Mouse (Mus musculus) embryonic facial prominence, embryonic 11.5 days (tissue): ENCODE measurements at regions not wholly inside any gene's neighbourhood (a gene's known extent, or its start where the extent isn't known, plus 50 kb on each side); places are given as distances from the start of the nearest gene placed in this dataset.
"Not testable (repeated sequence)": the region's sequence is repeated elsewhere in the genome, so short reads cannot be mapped to it uniquely, and the experiment has no call there.

Source experiments
- ATAC-seq: fragments of 200-750 bp; cut with Nextera tagmentation; replicated peaks from 2 replicates; pipeline ENCODE4 v1.8.0; 2017; ENCODE audit warnings: low read depth; ENCODE audit not compliant: insufficient number of reproducible peaks, low FRiP score, low TSS enrichment
- DNase-seq: peaks from one replicate; pipeline ENCODE4 v3.0.0-alpha.2; 2015; ENCODE audit warnings: low spot score
- H3K27ac ChIP-seq: fragments of 300-500 bp; sonication (generic); replicated peaks from 2 replicates; pipeline ENCODE4 v1.5.1; 2014; ENCODE audit warnings: mild to moderate bottlenecking, low read depth, low read length, control low read depth
- H3K27me3 ChIP-seq: fragments of 300-500 bp; sonication (generic); 2 replicates; pipeline ENCODE4 v1.6.1; 2014; ENCODE audit warnings: mild to moderate bottlenecking, low read length, moderate library complexity, mixed read lengths; ENCODE audit not compliant: control insufficient read depth, insufficient read depth
- H3K36me3 ChIP-seq: fragments of 300-500 bp; sonication (generic); replicated peaks from 2 replicates; pipeline ENCODE4 v1.6.1; 2014; ENCODE audit warnings: low read depth, mild to moderate bottlenecking, low read length, moderate library complexity, mixed read lengths; ENCODE audit not compliant: control insufficient read depth, insufficient read depth
- H3K4me1 ChIP-seq: fragments of 300-500 bp; sonication (generic); 2 replicates; pipeline ENCODE4 v1.6.1; 2014; ENCODE audit warnings: low read length, mixed read lengths; ENCODE audit not compliant: control insufficient read depth, insufficient read depth
- H3K4me2 ChIP-seq: fragments of 300-500 bp; sonication (generic); 2 replicates; pipeline ENCODE4 v1.6.1; 2014; ENCODE audit warnings: low read depth, mild to moderate bottlenecking, control low read depth, low read length, moderate library complexity
- H3K4me3 ChIP-seq: fragments of 300-500 bp; sonication (generic); 2 replicates; pipeline ENCODE4 v1.5.1; 2014; ENCODE audit warnings: low read depth, low read length, control low read depth
- H3K9ac ChIP-seq: fragments of 300-500 bp; sonication (generic); replicated peaks from 2 replicates; pipeline ENCODE4 v1.6.1; 2014; ENCODE audit warnings: mild to moderate bottlenecking, control low read depth, low read length
- H3K9me3 ChIP-seq: fragments of 300-500 bp; sonication (generic); replicated peaks from 2 replicates; pipeline ENCODE4 v1.6.1; 2016; ENCODE audit warnings: mild to moderate bottlenecking, low read length, inconsistent platforms, mixed read lengths; ENCODE audit not compliant: control insufficient read depth
- WGBS: fragments of 180-500 bp; shearing (Covaris S2); extraction: QIAGEN DNeasy Blood & Tissue Kit; methylation state at CpG from one replicate; pipeline ENCODE4 v1.1.7; 2014; 5-methylcytosine and 5-hydroxymethylcytosine counted together

- not testable (repeated sequence) for H3K27ac ChIP-seq, ATAC-seq, H3K4me2 ChIP-seq, H3K9ac ChIP-seq, H3K4me1 ChIP-seq, H3K27me3 ChIP-seq, DNase-seq, H3K36me3 ChIP-seq, H3K4me3 ChIP-seq, H3K9me3 ChIP-seq
Measured at GRCm38 (mm10) chr15:19980625-19981024, 468.4 kb upstream of the Cdh12 start.

DNA sequence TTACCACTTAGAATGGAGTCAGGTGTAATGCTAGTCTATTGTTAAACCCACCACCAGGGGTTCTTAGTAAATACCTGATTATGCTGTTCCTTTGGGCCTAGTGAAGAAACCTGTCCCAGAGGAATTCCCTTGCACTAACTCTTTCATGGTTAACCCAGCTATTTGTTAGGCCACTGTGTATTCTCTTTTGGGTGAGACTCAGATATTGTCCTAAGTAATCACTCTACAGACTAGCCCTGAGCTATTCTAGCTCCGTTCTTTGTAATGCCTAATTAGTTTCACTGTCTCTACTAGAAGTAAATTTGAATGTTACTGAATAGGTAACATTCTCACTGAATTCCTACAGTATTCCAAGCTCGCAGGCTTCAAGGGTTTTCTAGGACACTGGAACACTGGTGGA lies 464.1 kb upstream of the Cdh12 start:
- H3K36me3 ChIP-seq, H3K4me3 ChIP-seq, DNase-seq, H3K4me1 ChIP-seq, H3K27ac ChIP-seq, H3K9ac ChIP-seq, ATAC-seq, H3K9me3 ChIP-seq, H3K4me2 ChIP-seq, H3K27me3 ChIP-seq: not testable (repeated sequence)
- 65% methylated on average over 2 of the region's 2 CpGs for WGBS

- ATAC-seq, result no peak
- no peaks in the 10 kb centered on the region for H3K9me3 ChIP-seq
- no peaks in the 10 kb centered on the region for H3K27me3 ChIP-seq
- H3K4me2 ChIP-seq, result no peak overlapping the region
- H3K27ac ChIP-seq, result no peak overlapping the region
- no peak overlapping the region for H3K9ac ChIP-seq
- H3K36me3 ChIP-seq, result no peaks in the 10 kb centered on the region
- WGBS, result 44% methylated on average over 1 of the region's 1 CpGs
- H3K4me3 ChIP-seq, result no peak overlapping the region
- H3K4me1 ChIP-seq, result no peaks in the 10 kb centered on the region
- no peak for DNase-seq
Measured at GRCm38 (mm10) chr15:20031772-20032171, 417.3 kb upstream of the Cdh12 start.

DNA sequence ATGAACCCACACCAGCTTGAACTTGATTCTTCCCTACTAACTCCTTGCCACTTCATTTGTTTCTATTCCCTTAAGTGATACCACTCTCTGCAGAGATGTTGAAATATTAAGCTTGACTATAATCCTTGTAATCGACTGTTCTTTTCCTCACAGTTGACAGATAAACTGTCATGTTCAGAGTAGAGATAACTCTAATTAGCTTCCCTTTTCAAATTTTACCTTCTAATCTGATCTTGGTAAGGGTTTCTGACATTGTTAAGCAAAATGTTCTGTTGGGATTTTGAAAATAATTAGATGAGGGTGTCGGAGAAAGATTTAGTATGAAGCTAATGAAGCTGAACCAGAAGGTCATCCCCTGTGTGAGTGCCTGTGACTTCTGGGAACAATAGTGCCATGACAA lies 414.7 kb upstream of the Cdh12 start:
- no peak overlapping the region for H3K27ac ChIP-seq
- H3K36me3 ChIP-seq, result no peaks in the 10 kb centered on the region
- H3K4me1 ChIP-seq, result no peaks in the 10 kb centered on the region
- ATAC-seq (no peak), DNase-seq (no peak)
- WGBS, result 88% methylated on average over 2 of the region's 2 CpGs
- H3K4me3 ChIP-seq, result no peak overlapping the region
- H3K9me3 ChIP-seq, result no peaks in the 10 kb centered on the region
- H3K27me3 ChIP-seq, result no peaks in the 10 kb centered on the region
- H3K4me2 ChIP-seq, result no peak overlapping the region
- no peak overlapping the region for H3K9ac ChIP-seq

DNA sequence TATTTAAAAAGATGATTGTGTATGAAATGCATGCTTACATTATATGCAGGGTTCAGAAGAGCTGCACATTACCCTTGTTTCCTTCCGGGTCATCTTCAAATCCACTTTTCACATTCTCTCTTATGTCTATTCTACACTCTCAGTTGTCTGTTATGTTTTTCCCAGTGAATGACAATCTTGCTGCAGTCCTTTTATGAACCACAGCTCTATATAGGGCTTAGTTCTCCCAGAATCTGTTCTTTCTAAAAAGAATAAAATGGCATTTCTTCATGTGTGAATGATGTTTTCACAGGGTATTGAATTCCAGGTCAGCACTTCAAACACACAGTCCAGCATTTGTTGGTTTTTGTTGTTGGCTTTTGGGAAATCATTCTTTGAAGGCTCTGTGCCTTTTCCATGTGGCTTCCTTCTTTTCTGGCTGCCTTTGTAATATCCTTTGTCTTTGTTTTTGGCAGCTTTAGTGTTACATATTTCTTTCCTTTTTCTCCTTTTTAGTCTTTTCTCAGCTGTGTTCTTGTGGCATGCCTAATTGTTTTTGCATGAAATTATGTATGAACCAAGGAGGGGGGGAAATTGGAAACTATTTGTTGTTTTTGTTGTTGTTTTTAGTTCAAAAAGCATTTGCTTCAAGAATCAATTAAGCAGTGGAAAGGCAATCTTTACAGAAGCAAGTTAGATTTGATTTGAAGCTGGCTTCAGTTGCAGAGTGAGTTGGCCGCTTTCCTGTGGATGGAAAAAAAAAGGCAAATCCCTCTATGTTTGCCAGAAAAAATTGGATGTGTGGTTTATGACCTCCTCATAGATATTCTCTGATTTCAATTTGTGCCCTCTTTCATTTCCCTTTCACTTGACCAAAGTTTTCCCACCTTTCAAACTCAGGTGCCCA lies 410.3 kb upstream of the Cdh12 start:
- Histone ChIP-seq H3K9me3 (no peaks in the 10 kb centered on the region), H3K9ac (no peak overlapping the region), H3K36me3 (no peaks in the 10 kb centered on the region), H3K4me2 (no peak overlapping the region), H3K4me3 (no peak overlapping the region), H3K4me1 (no peaks in the 10 kb centered on the region), H3K27me3 (no peaks in the 10 kb centered on the region), H3K27ac (no peak overlapping the region)
- no peak for DNase-seq
- ATAC-seq, result no peak
- 89% methylated on average over 2 of the region's 2 CpGs for WGBS

DNA sequence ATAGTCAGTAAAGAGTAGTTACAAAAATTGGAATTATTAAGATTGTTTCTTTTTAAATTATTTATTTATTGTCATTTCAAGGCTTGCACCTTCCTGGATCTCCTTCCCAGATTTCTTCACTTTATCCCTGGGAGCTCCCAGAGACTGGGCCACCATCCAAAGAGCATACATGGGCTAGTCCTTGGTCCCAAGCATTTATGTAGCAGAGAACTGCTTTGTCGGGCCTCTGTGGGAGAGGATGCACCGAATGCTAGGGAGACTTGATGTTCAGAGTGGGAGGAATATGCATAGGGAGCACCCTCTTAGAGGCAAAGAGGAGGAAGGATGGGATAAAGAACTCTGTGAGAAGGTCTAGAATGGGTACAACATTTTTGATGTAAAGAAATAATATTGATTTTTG lies 409.0 kb upstream of the Cdh12 start:
- 79% methylated on average over 2 of the region's 2 CpGs for WGBS
- ATAC-seq (no peak), DNase-seq (no peak)
- Histone ChIP-seq H3K36me3 (no peaks in the 10 kb centered on the region), H3K4me2 (no peak overlapping the region), H3K4me3 (no peak overlapping the region), H3K9me3 (no peaks in the 10 kb centered on the region), H3K4me1 (no peaks in the 10 kb centered on the region), H3K27ac (no peak overlapping the region), H3K9ac (no peak overlapping the region), H3K27me3 (no peaks in the 10 kb centered on the region)

DNA sequence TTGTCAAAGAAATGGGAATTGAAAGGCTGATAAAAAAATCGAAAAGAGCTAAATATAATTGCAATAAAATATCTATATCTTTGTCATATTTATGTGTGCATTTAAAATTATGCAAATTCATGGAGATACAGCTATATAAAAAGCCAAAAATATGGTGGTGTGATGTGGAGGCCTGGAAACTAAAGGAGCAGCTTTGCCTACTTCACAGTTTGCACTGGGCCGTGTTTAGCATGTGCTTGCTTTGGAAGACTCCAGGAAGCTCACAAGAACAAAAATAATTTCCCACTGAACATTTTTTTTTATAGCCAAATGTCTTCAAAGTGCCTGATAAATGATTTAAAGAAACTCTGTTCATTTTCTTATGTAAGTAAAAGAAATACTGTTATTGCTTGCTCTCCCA lies 364.1 kb upstream of the Cdh12 start:
- Histone ChIP-seq H3K9ac (no peak overlapping the region), H3K9me3 (no peaks in the 10 kb centered on the region), H3K27me3 (no peaks in the 10 kb centered on the region), H3K4me3 (no peak overlapping the region), H3K4me2 (no peak overlapping the region), H3K27ac (no peak overlapping the region), H3K4me1 (no peaks in the 10 kb centered on the region), H3K36me3 (no peaks in the 10 kb centered on the region)
- ATAC-seq, result no peak
- WGBS, result 82% methylated on average over 2 of the region's 2 CpGs
- DNase-seq, result no peak

GRCm38 (mm10) chr15:20089780-20090179 lies 359.3 kb upstream of the Cdh12 start:
- no peak for ATAC-seq
- Histone ChIP-seq H3K9ac (no peak overlapping the region), H3K4me3 (no peak overlapping the region), H3K9me3 (no peaks in the 10 kb centered on the region), H3K27ac (no peak overlapping the region), H3K27me3 (no peaks in the 10 kb centered on the region), H3K4me1 (no peaks in the 10 kb centered on the region), H3K4me2 (no peak overlapping the region), H3K36me3 (no peaks in the 10 kb centered on the region)
- no peak for DNase-seq
